Mouse (Mus musculus) lung, adult 10 weeks (tissue): ENCODE data around the gene Atg4c. TPM values are rescaled to one million over a fixed set of nuclear protein-coding genes. Genes with fewer than 3 reads are reported as not detected.

ENCODE experiments used
- polyA plus RNA-seq: library from polyadenylated mRNA; stranded (reverse); fragments of 350-450 nt; fragmentation: Illumina TruSeq; extraction: RNeasy Lipid Tissue Mini Kit (QIAGEN cat#74804); gene quantifications from one replicate; pipeline ENCODE4 v1.2.3, GENCODE M21; 2014; ENCODE audit warnings: low read depth, low replicate concordance; ENCODE audit not compliant: insufficient read depth

Gene Atg4c
- 5.4 TPM for polyA plus RNA-seq

GRCm38 (mm10) chr4:99193810-99194582 lies at the start of gene Atg4c:
Gene Atg4c (plus strand): TSS chr4:99193934.

Other genes starting within 250 kb of the Atg4c start
- gene Angptl3, start 163.0 kb upstream of the Atg4c start, polyA plus RNA-seq = 0.40 TPM
- gene Dock7, start 73.0 kb upstream of the Atg4c start, polyA plus RNA-seq = 23.7 TPM
- 0.29 TPM for gene Gm12689, start 102.0 kb downstream of the Atg4c start, polyA plus RNA-seq